Mouse (Mus musculus): ENCODE measurements around the gene Ankrd52. TPM values are rescaled to one million over a fixed set of nuclear protein-coding genes. Genes with fewer than 3 reads are reported as not detected.

Gene Ankrd52
- polyA plus RNA-seq, 1 experiment from 2014 or later: 12.9 TPM

DNA sequence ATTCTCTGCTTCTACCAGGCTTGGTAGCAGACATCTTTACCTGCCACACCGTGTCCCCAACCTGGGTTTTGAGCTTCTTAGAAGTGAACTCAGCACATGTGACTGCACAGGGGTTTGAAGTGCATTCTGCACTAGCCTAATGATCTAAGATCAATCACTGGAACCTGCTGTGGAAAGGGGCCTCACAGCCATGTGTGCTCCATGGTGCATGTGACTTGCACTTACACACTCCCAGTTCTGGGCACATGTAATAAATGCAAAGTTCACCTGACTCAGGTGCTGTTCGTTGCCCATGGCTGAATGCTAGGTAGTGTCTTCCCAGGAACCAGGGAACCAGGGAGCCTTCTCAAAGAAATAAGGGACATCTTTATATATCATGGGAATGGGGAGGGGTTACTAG is 56.5 kb downstream of the Ankrd52 start:
- no peak overlapping the region for H3K9ac ChIP-seq
- H3K27ac ChIP-seq: no peak overlapping the region
- H3K4me3 ChIP-seq: no peak overlapping the region
- WGBS: 95% methylated on average over 2 of the region's 2 CpGs
- ATAC-seq (ENCODE audit: low FRiP score, low read depth): no peak
- H3K36me3 ChIP-seq: peaks cover 86% of the 10 kb centered on the region
- no peak overlapping the region for H3K4me2 ChIP-seq (replicated peaks)
- no peaks in the 10 kb centered on the region for H3K4me1 ChIP-seq
- no peaks in the 10 kb centered on the region for H3K27me3 ChIP-seq
- H3K9me3 ChIP-seq: no peaks in the 10 kb centered on the region

DNA sequence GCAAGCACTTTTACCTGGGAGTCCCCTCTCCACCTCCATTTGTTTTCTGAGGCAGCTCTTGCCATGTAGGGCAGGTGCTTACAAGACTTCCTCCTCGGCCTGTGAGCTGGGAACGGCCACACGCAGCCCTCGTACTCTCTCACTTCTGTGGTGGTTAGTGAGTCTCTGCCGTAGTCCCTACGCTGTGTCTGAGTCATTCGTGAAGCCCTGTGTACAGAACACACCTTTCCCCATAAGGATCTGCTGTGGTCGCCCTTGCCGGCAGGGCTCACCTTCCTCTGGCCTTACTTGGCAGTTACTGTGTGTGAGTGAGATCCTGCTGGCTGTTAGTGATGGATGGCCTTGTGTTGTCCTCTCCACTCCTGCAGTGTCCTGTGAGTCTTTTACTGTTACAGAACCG is 57.8 kb downstream of the Ankrd52 start:
- no peak for ATAC-seq (ENCODE audit: low FRiP score, low read depth)
- Histone ChIP-seq H3K36me3 (peaks cover 85% of the 10 kb centered on the region), H3K4me1 (no peaks in the 10 kb centered on the region), H3K9ac (no peak overlapping the region), H3K4me2 (replicated peaks) (no peak overlapping the region), H3K27ac (no peak overlapping the region), H3K4me3 (no peak overlapping the region), H3K27me3 (no peaks in the 10 kb centered on the region), H3K9me3 (no peaks in the 10 kb centered on the region)
- WGBS: 89% methylated on average over 10 of the region's 10 CpGs

DNA sequence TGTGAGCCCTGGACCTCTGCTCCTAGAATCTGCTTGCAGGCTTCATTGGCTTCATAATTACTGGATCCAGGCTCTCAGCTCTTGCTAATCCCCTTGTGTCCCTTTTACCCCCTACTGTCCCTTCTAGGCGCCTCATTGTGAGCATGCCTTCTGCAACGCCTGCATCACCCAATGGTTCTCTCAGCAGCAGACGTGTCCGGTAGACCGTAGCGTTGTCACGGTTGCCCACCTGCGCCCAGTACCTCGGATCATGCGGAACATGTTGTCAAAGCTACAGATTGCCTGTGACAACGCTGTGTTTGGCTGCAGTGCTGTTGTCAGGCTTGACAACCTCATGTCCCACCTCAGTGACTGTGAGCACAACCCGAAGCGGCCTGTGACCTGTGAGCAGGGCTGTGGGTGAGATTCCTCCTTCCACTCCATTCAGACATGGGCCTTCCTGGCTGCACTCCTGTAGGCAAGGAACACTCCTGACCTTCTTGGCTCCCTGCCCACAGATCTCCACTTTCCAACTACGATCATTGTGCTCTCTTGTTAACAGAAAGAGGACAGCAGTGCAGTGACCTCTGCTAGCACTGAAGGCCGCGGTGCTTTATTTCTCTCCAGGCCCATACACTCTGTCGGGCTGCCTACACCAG is 58.4 kb downstream of the Ankrd52 start:
- no peak for ATAC-seq (ENCODE audit: low FRiP score, low read depth)
- Histone ChIP-seq H3K4me1 (no peaks in the 10 kb centered on the region), H3K9ac (no peak overlapping the region), H3K27ac (no peak overlapping the region), H3K4me3 (no peak overlapping the region), H3K9me3 (no peaks in the 10 kb centered on the region), H3K36me3 (peaks cover 85% of the 10 kb centered on the region), H3K4me2 (replicated peaks) (no peak overlapping the region), H3K27me3 (no peaks in the 10 kb centered on the region)
- WGBS: 90% methylated on average over 17 of the region's 17 CpGs

DNA sequence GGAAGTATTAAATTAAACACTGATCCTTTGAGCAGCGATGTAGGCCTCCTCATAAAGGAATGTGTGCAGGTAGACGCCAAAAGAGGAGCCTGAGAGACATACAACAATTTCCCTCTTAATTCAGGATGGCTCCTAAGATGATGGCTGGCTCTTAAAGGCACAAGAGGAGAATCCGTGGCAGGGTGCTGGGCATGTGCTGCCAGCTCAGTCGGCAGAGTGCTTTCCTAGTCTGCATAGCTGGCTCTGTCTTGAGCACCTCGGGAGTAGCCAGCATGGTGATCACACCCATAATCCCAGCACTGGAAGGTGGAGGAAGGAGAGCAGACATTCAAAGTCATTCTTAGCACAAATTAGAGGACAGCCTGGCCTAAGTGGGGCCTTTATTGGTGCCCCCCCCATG is 59.0 kb downstream of the Ankrd52 start:
- H3K9ac ChIP-seq: no peak overlapping the region
- WGBS: 87% methylated on average over 5 of the region's 5 CpGs
- peaks cover 85% of the 10 kb centered on the region for H3K36me3 ChIP-seq

DNA sequence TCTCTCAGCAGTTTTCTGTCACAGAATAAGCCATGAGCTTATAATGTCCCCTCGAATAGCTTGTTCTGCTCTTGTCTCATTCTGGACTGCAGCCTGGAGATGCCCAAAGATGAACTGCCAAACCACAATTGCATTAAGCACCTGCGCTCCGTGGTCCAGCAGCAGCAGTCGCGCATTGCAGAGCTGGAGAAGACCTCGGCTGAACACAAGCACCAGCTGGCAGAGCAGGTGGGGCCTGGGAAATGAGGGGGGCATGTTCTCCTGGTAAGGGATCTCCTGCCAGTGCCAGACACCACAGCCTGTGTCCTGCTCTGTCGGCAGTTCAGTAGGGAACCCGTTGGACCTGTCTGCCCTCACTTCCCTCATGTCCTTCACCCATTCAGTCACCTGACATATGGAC is 59.5 kb downstream of the Ankrd52 start:
- Histone ChIP-seq H3K36me3 (peaks cover 85% of the 10 kb centered on the region), H3K9ac (no peak overlapping the region), H3K4me2 (replicated peaks) (no peak overlapping the region), H3K4me1 (no peaks in the 10 kb centered on the region), H3K27me3 (no peaks in the 10 kb centered on the region), H3K9me3 (no peaks in the 10 kb centered on the region), H3K27ac (no peak overlapping the region), H3K4me3 (no peak overlapping the region)
- 93% methylated on average over 8 of the region's 8 CpGs for WGBS
- no peak for ATAC-seq (ENCODE audit: low FRiP score, low read depth)

More for the DNA sequence above, 59.0 kb downstream of the Ankrd52 start:
- Histone ChIP-seq H3K27ac (no peak overlapping the region), H3K9me3 (no peaks in the 10 kb centered on the region), H3K4me2 (replicated peaks) (no peak overlapping the region), H3K4me1 (no peaks in the 10 kb centered on the region), H3K27me3 (no peaks in the 10 kb centered on the region), H3K4me3 (no peak overlapping the region)
- ATAC-seq (ENCODE audit: low FRiP score, low read depth): no peak

DNA sequence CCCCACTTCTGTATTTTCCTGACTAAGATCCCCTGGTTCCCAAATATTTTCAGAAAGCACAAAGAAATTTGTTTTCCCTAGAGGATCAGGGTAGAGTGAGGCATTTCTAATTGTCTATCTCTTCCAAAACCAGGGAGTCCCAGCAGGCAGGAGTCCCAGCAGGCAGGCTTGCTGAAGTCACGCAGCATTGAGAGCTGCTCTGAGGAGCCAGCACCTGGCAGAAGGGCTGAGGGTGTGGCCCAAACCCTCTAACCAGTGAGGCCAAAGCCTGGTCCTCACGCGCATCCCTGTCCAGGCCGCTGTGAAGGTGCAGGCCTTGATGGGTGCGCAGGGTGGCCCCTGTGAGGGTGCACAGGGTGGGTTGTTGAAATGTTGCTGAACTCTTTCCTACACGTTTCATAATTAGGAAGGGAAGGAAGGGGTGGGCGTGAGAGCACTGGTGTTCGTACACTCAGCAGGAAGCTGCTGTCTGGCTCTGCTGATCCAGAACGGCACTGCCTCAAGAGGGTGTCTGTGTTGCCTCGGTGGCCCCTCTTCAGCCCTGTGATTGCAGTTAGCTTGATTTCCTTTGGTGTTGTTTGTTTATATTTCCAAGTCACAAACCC is 61.9 kb downstream of the Ankrd52 start:
- no peak overlapping the region for H3K4me2 ChIP-seq (replicated peaks)
- H3K9ac ChIP-seq: no peak overlapping the region
- H3K9me3 ChIP-seq: no peaks in the 10 kb centered on the region
- no peak overlapping the region for H3K4me3 ChIP-seq
- ATAC-seq (ENCODE audit: low FRiP score, low read depth): no peak
- H3K36me3 ChIP-seq: peaks cover 83% of the 10 kb centered on the region
- WGBS: 60% methylated on average over 10 of the region's 10 CpGs
- H3K4me1 ChIP-seq: no peaks in the 10 kb centered on the region
- H3K27me3 ChIP-seq: no peaks in the 10 kb centered on the region
- H3K27ac ChIP-seq: no peak overlapping the region

DNA sequence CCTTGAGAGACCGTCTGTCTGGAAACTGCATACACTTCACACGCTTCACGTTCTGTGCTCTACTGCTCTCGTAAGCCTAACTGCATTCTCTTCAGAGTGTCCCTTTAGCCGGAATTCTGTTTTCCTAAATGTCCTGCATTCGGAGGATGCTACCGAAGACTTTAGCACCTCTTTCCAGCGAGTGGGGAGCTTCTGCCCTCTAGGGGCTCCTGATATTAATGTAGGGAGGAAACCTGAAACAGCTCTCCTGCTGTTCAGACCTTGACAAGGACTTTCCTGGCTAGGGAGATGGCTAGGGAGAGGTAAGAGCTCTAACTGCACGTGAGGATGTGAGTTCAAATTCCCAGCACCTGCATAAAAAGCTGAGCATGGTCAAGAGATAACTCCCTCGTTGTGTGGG is 63.5 kb downstream of the Ankrd52 start:
- Histone ChIP-seq H3K27me3 (no peaks in the 10 kb centered on the region), H3K27ac (no peak overlapping the region), H3K4me1 (no peaks in the 10 kb centered on the region), H3K9me3 (no peaks in the 10 kb centered on the region), H3K4me2 (replicated peaks) (no peak overlapping the region), H3K4me3 (no peak overlapping the region), H3K9ac (no peak overlapping the region), H3K36me3 (peaks cover 69% of the 10 kb centered on the region)
- ATAC-seq (ENCODE audit: low FRiP score, low read depth): no peak
- 65% methylated on average over 10 of the region's 10 CpGs for WGBS

DNA sequence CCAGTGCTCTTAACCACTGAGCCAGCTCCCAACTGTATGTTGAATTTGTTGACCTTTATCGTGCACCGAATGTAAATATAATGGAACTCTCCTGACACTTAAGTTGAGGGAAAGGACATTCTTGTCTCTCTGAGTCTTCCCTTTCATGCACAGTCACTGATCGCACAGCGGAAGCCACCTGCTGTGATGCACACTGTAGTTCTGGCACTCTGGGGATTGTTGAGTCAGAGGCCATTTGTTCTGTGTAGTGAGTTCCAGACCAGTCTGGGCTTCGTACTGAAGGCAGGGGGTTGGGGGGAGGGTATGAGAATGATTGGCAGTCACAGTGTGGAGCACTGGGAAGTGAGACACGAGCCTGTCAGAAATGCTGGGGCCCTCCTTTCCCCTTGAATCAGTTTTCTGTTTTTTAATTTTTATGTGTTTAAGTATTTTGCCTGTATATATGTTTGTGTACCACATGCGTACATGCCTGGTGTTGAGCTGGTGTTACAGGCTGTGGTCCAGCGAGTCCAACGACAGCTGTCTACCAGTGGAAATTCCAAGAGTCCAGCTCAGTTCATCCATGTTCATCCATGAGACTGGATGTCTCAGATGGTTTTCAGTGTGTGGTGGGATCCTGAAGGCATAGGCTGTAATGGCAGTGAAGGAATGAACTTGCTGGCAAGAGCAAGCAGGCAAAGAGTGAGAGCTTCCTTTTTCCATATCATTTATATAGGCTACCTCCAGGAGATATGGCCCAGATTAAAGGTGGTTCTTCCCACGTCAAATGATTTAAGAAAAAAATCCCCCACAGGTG is 64.6 kb downstream of the Ankrd52 start:
- Histone ChIP-seq H3K4me2 (replicated peaks) (no peak overlapping the region), H3K9ac (no peak overlapping the region), H3K27ac (no peak overlapping the region), H3K4me1 (no peaks in the 10 kb centered on the region), H3K4me3 (no peak overlapping the region), H3K27me3 (no peaks in the 10 kb centered on the region), H3K9me3 (no peaks in the 10 kb centered on the region), H3K36me3 (peaks cover 58% of the 10 kb centered on the region)
- ATAC-seq (ENCODE audit: low FRiP score, low read depth): no peak
- WGBS: 90% methylated on average over 10 of the region's 10 CpGs

DNA sequence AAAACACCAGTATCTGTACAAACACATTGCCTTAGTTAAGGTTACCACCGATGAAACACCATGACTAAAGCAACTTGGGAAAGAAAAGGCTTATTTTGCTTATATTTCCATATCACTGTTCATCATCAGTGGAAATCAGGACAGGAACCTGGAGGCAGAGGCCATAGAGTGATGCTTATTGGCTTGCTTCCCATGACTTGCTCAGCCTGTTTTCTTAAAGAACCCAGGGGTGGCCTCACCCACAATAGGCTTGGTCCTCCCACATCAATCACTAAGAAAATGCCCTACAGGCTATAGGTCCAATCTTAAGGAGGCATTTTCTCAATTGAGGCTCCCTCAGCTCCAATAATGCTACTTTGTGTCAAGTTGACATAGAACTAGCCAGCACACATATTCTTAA is 65.8 kb downstream of the Ankrd52 start:
- no peak for ATAC-seq (ENCODE audit: low FRiP score, low read depth)
- Histone ChIP-seq H3K9ac (no peak overlapping the region), H3K4me2 (replicated peaks) (no peak overlapping the region), H3K9me3 (no peaks in the 10 kb centered on the region), H3K27ac (no peak overlapping the region), H3K4me3 (no peak overlapping the region), H3K36me3 (peaks cover 46% of the 10 kb centered on the region), H3K27me3 (no peaks in the 10 kb centered on the region), H3K4me1 (no peaks in the 10 kb centered on the region)
- WGBS: 96% methylated on average over 1 of the region's 1 CpGs

DNA sequence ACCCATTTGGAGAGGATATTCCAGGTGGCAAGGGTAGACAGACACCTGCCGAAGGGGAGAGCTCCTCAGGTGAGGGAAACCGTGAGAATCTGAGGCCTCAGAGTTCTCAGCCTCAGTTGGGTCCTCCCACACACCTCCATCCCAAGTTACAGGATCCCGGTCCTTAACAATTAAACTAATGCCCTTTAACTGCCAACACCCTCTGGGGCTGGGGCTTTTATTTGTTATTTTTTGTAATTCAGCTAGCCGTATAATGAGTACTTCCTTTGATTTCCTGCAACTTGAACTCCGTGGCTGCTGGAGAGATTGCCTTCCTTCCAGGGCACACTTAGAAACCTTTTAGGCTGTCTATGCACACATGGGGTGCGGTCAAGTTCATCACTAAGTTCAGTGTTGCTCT is 67.4 kb downstream of the Ankrd52 start:
- Histone ChIP-seq H3K27ac (no peak overlapping the region), H3K9me3 (no peaks in the 10 kb centered on the region), H3K4me1 (no peaks in the 10 kb centered on the region), H3K9ac (no peak overlapping the region), H3K4me3 (no peak overlapping the region), H3K4me2 (replicated peaks) (no peak overlapping the region), H3K27me3 (no peaks in the 10 kb centered on the region), H3K36me3 (peaks cover 31% of the 10 kb centered on the region)
- no peak for ATAC-seq (ENCODE audit: low FRiP score, low read depth)
- WGBS: 57% methylated on average over 6 of the region's 6 CpGs

DNA sequence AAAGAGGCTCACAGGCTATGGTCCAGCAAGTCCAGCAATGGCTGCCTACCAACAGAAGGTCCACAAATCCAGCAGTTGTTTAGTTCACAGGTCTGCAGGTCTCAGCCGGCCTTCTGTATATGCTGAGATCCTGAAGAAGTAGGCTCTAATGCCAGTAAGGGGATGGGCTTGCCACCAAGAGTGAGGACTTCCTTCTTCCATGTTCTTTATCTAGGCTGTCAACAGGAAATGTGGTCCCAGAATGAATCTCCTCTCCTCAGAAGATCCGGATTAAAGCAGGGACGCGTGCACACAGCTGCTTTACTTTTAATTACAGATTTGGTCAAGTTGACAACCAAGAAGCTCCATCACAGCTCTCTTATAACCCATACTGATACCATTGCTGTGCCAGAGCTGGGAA is 68.5 kb downstream of the Ankrd52 start:
- no peak for ATAC-seq (ENCODE audit: low FRiP score, low read depth)
- Histone ChIP-seq H3K4me2 (replicated peaks) (no peak overlapping the region), H3K4me1 (no peaks in the 10 kb centered on the region), H3K36me3 (peaks cover 20% of the 10 kb centered on the region), H3K27ac (no peak overlapping the region), H3K9ac (no peak overlapping the region), H3K27me3 (no peaks in the 10 kb centered on the region), H3K9me3 (no peaks in the 10 kb centered on the region), H3K4me3 (no peak overlapping the region)
- 93% methylated on average over 4 of the region's 4 CpGs for WGBS

DNA sequence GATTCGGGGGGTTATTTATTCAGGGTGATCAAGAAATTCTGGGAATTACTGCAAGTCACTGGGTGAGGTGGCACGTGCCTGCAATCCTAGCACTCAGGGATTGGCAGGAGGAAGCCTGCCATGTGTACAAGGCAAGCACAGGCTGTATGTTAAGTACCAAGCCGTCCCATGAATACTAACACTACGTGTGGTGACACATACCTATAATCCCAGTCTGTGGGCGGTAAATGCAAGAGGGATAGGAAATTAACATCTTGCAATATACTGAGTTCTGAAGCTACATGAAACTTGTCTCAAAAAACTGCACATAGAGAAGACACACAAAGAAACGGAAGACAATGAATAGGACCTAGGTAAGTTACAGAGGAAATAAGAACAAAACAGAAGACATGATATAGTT is 74.1 kb downstream of the Ankrd52 start:
- WGBS: 83% methylated on average over 6 of the region's 6 CpGs
- Histone ChIP-seq H3K9ac (no peak overlapping the region), H3K27me3 (no peaks in the 10 kb centered on the region), H3K4me2 (replicated peaks) (no peak overlapping the region), H3K27ac (no peak overlapping the region), H3K4me1 (no peaks in the 10 kb centered on the region), H3K9me3 (no peaks in the 10 kb centered on the region), H3K4me3 (no peak overlapping the region), H3K36me3 (no peaks in the 10 kb centered on the region)
- ATAC-seq (ENCODE audit: low FRiP score, low read depth): no peak

Measured in limb, embryonic 13.5 days (tissue).